Comparison of ENCODE assay signal across 13 mouse cellular contexts in genomic region chr7:132572738-132573137, GRCm38 (mm10). TPM values are rescaled to one million over a fixed set of nuclear protein-coding genes. Genes with fewer than 3 reads are reported as not detected.
DNase-seq lines count a peak whose midpoint lies in the region; ATAC-seq and TF ChIP-seq lines count a peak whose summit lies in the region.
"Had no signal": no experiment of that assay in that cellular context is flagged by ENCODE, and none has a peak within 500 bp of the region (broad histone marks: within the 10 kb centered on the region; RNA-seq: fewer than 3 reads in every experiment).

No protein-coding gene starts in this region.

- no peak for TF ChIP-seq POLR2A in brain, embryonic 14.5 days (IDR thresholded peaks at IDR 0.05; ENCODE audit: borderline replicate concordance, extremely low read depth, insufficient read depth, insufficient read length, poor library complexity, severe bottlenecking)

- ATAC-seq in forebrain, embryonic 15.5 days (replicated peaks): no peak
- no peak for ATAC-seq in limb, embryonic 15.5 days (ENCODE audit: insufficient number of reproducible peaks, low FRiP score, low TSS enrichment, low read depth)

- no peak for TF ChIP-seq CTCF in layer of hippocampus, adult 2 months (conservative IDR thresholded peaks at IDR 0.05)
- TF ChIP-seq CTCF in brain, embryonic 14.5 days (IDR thresholded peaks at IDR 0.05; ENCODE audit: borderline replicate concordance, extremely low read depth, insufficient read depth, insufficient read length): no peak

- DNase-seq in layer of hippocampus, adult 2 months (ENCODE audit: low spot score in 2 of 2): no peak
- DNase-seq in layer of hippocampus, adult 11-12 months (ENCODE audit: low spot score): no peak
- DNase-seq in brain, embryonic 14.5 days (ENCODE audit: low read depth): peak; percentile 40
- no peak for DNase-seq in cerebellum, adult 9-11 months
- no peak for DNase-seq in kidney, postnatal 36 days
- DNase-seq in gastrocnemius, postnatal 4 days (ENCODE audit: low spot score in 2 of 2): no peak
- DNase-seq: adrenal gland, adult 8-10 months; gastrocnemius, postnatal 14 days; lung, adult 2 months; thymus, postnatal 4 days had no signal

- WGBS in forebrain, embryonic 15.5 days: 48% methylated on average over 3 of the region's 3 CpGs
- WGBS in limb, embryonic 15.5 days: 70% methylated on average over 3 of the region's 3 CpGs

- H3K4me3 ChIP-seq in layer of hippocampus, adult 2 months: no peak overlapping the region
- H3K4me3 ChIP-seq in forebrain, embryonic 15.5 days: no peak overlapping the region
- H3K4me3 ChIP-seq in limb, embryonic 15.5 days: no peak overlapping the region

- no peaks in the 10 kb centered on the region for H3K36me3 ChIP-seq in forebrain, embryonic 15.5 days
- peaks cover 25% of the 10 kb centered on the region for H3K36me3 ChIP-seq in limb, embryonic 15.5 days

- no peak overlapping the region for H3K9ac ChIP-seq in forebrain, embryonic 15.5 days (replicated peaks)
- no peak overlapping the region for H3K9ac ChIP-seq in limb, embryonic 15.5 days

- no peaks in the 10 kb centered on the region for H3K9me3 ChIP-seq in forebrain, embryonic 15.5 days
- no peaks in the 10 kb centered on the region for H3K9me3 ChIP-seq in limb, embryonic 15.5 days

- no peaks in the 10 kb centered on the region for H3K27me3 ChIP-seq in forebrain, embryonic 15.5 days
- no peaks in the 10 kb centered on the region for H3K27me3 ChIP-seq in limb, embryonic 15.5 days

- peak overlapping the region; percentile 83 for H3K27ac ChIP-seq in layer of hippocampus, adult 2 months
- peak overlapping the region; percentile 42 for H3K27ac ChIP-seq in forebrain, embryonic 15.5 days (replicated peaks)
- H3K27ac ChIP-seq in limb, embryonic 15.5 days: peak overlapping the region; percentile 57; the same call in 1 of the 2 replicates
- H3K27ac ChIP-seq: kidney, postnatal 0 days had no signal

- peaks cover 35% of the 10 kb centered on the region for H3K4me1 ChIP-seq in forebrain, embryonic 15.5 days
- peaks cover 36% of the 10 kb centered on the region for H3K4me1 ChIP-seq in limb, embryonic 15.5 days

- H3K4me2 ChIP-seq in forebrain, embryonic 15.5 days (replicated peaks): peak overlapping the region; percentile 22; the same call in 1 of the 2 replicates
- no peak overlapping the region for H3K4me2 ChIP-seq in limb, embryonic 15.5 days

RNA-seq across cellular contexts. Expression of gene Oat, which starts 3.5 kb away (rescaled TPM):
- 10 to 100 TPM; 91.2 to 95.6 TPM for total RNA-seq in layer of hippocampus, adult 2 months (2021)
- 59.2 and 63.8 TPM in 2 replicates for polyA plus RNA-seq in brain, embryonic 14.5 days (2012; rRNA removed)
- polyA plus RNA-seq in forebrain, embryonic 15.5 days (2015; fragmentation: Nextera tagmentation; extraction: Ambion mirVana): 118 TPM in 2 replicates
- polyA plus RNA-seq in limb, embryonic 15.5 days (2015; fragmentation: Nextera tagmentation; extraction: Ambion mirVana): 264 and 274 TPM in 2 replicates
- 10 to 100 TPM; 73.8 to 76.2 TPM for total RNA-seq in gastrocnemius, postnatal 4 days (2021)

RNA-seq across cellular contexts. Expression of gene Nkx1-2, which starts 26.7 kb away (rescaled TPM):
- total RNA-seq in layer of hippocampus, adult 2 months (2021): not detected
- 0.43 and 0.88 TPM in 2 replicates for polyA plus RNA-seq in brain, embryonic 14.5 days (2012; rRNA removed)
- polyA plus RNA-seq in forebrain, embryonic 15.5 days (2015; fragmentation: Nextera tagmentation; extraction: Ambion mirVana): 0.05 TPM in 1 of 2 replicates, not detected in the other
- 0.06 and 0.10 TPM in 2 replicates for polyA plus RNA-seq in limb, embryonic 15.5 days (2015; fragmentation: Nextera tagmentation; extraction: Ambion mirVana)
- not detected for total RNA-seq in gastrocnemius, postnatal 4 days (2021)
- total RNA-seq: adrenal gland, adult 8-10 months; gastrocnemius, postnatal 14 days had no signal
- polyA plus RNA-seq: lung, adult 2 months had no signal

RNA-seq across cellular contexts. Expression of gene Lhpp, which starts 37.7 kb away (rescaled TPM):
- total RNA-seq in layer of hippocampus, adult 2 months (2021): 10 to 100 TPM; 22.9 to 25.3 TPM
- 27.4 and 33.8 TPM in 2 replicates for polyA plus RNA-seq in brain, embryonic 14.5 days (2012; rRNA removed)
- 23.1 and 25.7 TPM in 2 replicates for polyA plus RNA-seq in forebrain, embryonic 15.5 days (2015; fragmentation: Nextera tagmentation; extraction: Ambion mirVana)
- polyA plus RNA-seq in limb, embryonic 15.5 days (2015; fragmentation: Nextera tagmentation; extraction: Ambion mirVana): 16.8 and 17.1 TPM in 2 replicates
- total RNA-seq in gastrocnemius, postnatal 4 days (2021): 10 to 100 TPM in 1 of 2 experiments, 1 to 10 TPM in 1; 7.8 to 10.5 TPM
